Mouse (Mus musculus) left cerebral cortex, adult 2 months (tissue): ENCODE results near the gene Gm10487. TPM values are rescaled to one million over a fixed set of nuclear protein-coding genes. Genes with fewer than 3 reads are reported as not detected.
"Not testable (repeated sequence)": the region's sequence is repeated elsewhere in the genome, so short reads cannot be mapped to it uniquely, and the experiment has no call there.

ENCODE experiments used
- DNase-seq, 2 experiments: peaks; one replicate each; pipeline ENCODE4 v3.0.0; 2021 to 2022; ENCODE audit warnings: low spot score in 2 of 2, mixed read lengths in 1 of 2; ENCODE audit errors: extremely low spot score in 1 of 2
- H3K27ac ChIP-seq: fragments of 200-600 bp; 2 replicates; pipeline ENCODE4 v1.8.1; 2022
- H3K4me3 ChIP-seq: fragments of 200-600 bp; 2 replicates; pipeline ENCODE4 v1.8.1; 2022
- intact Hi-C: fragments of 180-260 bp; cut with DNase I; formaldehyde crosslinking; loops from one replicate; pipeline ENCODE4 v1.15.1; 2025
- long read RNA-seq, 2 experiments: library from polyadenylated mRNA; stranded (forward); transcript quantifications; one replicate each; pipeline ENCODE4 v2.0.0; 2021; ENCODE audit warnings: borderline mapping rate in 2 of 2
- total RNA-seq, 2 experiments: library from RNA; stranded (reverse); gene quantifications; 2 replicates each; pipeline ENCODE4 v1.2.3; 2021

The Gm10487 gene
- total RNA-seq, result not detected
- long read RNA-seq, experiment 1, result 0 reads
- long read RNA-seq, experiment 2, result 0 reads

- DNase-seq, intact Hi-C loops, H3K27ac ChIP-seq, H3K4me3 ChIP-seq: not testable (repeated sequence)
Observed at GRCm38 (mm10) chrX:30843369-30843768, at the start of gene Gm10487. Gene Gm10487, minus strand, starts transcription at chrX:30843469.
